Mouse (Mus musculus) right cerebral cortex, postnatal 25 days (tissue): ENCODE measurements around the gene Dnm2.
A peak's percentile ranks its signal among the peaks of the same experiment; 100 is the strongest.
"Not testable (repeated sequence)": the region's sequence is repeated elsewhere in the genome, so short reads cannot be mapped to it uniquely, and the experiment has no call there.

Experiments
- DNase-seq: peaks from one replicate; pipeline ENCODE4 v3.0.0; 2022

The Dnm2 gene

DNA sequence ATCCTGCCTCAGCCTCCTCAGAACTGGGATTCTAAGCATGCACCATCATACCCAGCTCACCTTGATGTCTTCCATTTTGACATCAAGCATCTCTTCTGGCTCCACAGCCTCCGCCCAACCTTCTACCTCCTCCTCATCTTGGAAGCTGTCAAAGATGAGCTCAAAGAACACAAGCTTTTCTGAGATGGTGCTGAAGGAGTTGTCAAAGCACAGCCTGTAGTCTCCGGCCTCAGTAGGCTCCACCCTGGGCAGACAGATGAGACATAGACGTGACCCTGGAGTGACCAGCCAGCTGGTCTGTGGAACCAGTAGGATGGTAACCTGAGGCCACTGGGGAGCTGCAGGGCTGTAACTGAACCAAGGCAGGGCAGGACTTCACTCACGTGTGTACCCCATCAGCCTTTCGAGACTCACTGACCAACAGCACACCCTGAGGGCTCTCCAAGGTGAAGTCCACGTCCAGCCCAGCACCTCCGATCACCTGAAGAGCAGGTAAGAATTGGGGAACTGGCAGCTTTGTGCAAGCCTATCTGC is 84.2 kb downstream of the Dnm2 start:
- no peak for DNase-seq

DNA sequence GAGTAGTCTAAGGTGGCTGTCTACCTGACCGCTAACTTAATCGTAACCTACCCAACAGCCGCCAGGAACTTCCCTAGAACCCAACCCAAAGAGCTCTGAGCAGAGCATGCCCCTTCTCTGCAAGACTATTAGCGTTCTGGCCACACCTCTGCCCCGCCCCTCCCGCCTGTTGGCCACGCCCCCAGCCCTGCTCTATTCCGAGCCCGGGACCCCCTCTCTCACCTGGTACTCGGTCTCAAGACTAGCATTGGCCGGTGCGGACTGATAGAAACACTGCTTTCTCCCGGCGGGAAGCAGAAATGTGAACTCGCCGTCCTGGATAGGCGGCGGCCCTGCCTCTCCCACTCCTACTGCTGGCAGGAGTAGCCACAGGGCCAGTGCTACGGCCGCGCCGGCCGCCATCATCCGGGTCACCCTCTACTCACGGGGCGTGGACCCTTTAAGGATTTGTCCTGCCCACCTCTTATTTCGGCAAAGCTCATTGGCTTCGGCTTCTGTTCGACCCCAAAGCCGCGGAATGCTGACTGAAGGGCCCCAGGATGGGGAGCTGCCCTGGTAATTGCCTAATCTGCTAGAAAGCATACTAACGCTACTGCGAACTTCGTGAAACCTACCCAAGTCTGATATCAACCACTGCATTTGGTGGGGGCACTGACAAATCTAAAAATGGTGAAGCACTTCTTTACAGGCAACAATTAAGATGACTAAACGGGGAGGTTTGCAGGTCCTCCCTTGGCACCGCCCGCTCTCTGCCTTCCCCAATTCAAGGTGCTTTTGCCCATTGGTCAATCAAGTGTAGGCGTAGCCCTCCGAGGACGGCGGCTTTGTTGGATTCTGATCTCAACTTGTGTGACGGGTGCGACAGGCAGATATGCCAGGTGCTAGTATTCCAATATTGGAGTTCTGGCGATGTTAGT is 85.3 kb downstream of the Dnm2 start, which contains the start of gene Tmed1:
TSS of gene Tmed1 (minus strand) at position 481 of the 917 bp plus-strand sequence.
- peak; percentile 94 for DNase-seq

GRCm38 (mm10) chr9:21510689-21511015 is 85.9 kb downstream of the Dnm2 start:
- DNase-seq, result no peak

DNA sequence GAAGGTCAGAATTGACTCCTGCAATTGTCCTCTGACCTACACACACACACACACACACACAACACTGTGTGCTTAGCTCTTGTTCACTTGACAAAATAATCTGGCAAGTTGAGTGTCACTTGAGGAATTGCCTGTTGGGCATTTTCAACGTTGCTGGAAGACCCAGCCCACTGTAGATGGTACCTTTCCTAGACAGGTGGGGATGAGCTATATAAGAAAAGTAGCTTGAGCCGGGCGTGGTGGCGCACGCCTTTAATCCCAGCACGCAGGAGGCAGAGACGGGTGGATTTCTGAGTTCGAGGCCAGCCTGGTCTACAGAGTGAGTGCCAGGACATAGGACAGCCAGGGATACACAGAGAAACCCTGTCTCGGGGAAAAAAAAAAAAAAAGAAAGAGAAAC is 86.3 kb downstream of the Dnm2 start:
- DNase-seq, result no peak

DNA sequence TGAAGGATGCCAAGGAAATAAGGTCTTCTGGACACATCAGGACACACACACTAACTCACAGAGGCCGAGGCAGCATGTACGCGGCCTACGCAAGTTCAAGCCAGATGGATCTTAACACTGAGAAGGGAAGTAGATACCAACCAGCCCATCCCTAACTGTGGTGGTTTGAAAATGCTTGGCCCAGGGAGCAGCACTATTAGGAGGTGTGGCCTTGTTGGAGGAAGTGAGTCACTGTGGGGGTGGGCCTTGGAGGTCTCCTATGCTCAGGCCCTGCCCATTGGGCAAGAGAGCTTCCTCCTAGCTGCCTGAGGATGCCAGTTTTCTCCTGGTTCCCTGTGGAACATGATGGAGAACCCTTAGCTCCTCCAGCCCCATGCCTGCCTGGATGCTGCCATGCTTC is 88.8 kb downstream of the Dnm2 start:
- DNase-seq, result no peak

DNA sequence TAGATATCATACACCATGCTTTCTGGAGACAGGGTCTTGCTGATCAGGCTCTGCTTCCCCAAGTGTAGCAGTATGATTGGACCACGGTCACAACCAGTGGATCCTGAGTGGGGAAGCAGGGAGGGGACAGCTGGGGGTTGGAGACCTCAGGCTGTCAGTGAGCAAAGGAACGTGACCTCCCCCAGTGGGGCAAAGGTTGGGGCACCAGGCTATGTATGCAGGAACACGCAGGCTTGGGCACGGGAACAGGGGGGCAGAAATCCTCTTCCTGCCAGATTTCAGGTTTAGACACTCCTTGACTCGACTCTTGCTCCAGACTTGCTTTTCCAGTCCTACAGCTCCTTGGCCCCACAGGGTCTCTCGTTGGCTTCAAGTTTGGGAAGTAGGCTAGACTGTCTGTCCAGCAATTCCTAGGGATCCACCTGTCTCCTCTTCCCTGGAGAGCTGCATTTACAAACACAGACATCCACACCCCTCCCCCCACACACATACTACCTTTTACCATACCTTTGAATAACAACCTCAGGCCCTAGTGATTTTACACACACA is 93.3 kb downstream of the Dnm2 start:
- DNase-seq, result no peak

GRCm38 (mm10) chr9:21518690-21519089 is 94.0 kb downstream of the Dnm2 start:
- not testable (repeated sequence) for DNase-seq

DNA sequence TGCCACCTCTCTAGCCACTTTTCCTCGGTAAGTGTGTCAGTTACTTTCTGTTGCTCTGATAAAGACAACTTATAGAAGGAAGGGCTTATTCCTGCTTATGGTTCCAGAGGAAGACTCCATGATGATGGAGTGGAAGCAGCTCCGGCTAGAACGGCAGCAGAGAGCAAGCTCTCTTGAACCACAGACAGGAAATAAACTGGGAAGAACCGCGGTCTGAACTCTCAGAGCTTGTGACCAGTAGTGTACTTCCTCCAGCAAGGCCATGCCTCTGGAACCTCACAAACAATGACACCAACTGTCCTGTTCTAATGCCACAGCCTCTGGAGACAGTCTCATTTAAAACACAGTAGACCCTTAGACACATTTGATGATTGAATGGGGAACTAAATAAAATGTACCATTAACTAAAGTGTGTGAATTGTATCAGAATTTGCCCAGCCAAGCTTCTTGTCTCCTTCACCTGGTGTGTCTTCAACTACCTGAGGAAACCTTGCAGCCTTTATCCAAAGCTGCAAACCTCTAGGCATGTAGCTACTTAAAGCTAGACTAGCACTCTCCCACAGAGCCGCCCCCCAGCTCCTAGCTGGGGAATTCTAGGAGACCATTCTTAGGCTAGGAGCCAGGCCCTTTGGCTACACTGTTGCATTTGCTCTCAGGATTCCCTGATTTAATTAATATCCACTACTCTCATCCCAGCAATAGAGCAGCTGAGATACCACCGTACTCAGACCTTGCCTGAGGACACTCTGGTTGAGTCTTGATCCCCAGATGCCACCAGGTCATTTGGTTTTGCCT is 100.6 kb downstream of the Dnm2 start:
- no peak for DNase-seq

GRCm38 (mm10) chr9:21525937-21526633 is 101.4 kb downstream of the Dnm2 start, which contains the start of gene AB124611:
Gene AB124611 (plus strand): TSS chr9:21526176.
- DNase-seq, result no peak

DNA sequence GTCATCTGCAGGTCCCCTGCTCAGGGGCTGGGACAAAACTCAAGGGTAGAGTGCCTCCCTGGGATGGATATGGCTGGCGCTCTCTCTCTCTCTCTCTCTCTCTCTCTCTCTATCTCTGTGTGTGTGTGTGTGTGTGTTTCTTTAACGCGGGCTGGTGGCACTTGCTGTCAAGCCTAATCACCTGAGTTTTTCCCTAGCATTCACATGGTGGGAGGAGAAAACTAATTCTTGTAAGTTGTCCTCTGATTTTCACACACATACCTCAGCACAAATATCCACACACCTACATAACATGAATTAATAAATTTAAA is 101.9 kb downstream of the Dnm2 start:
- no peak for DNase-seq

DNA sequence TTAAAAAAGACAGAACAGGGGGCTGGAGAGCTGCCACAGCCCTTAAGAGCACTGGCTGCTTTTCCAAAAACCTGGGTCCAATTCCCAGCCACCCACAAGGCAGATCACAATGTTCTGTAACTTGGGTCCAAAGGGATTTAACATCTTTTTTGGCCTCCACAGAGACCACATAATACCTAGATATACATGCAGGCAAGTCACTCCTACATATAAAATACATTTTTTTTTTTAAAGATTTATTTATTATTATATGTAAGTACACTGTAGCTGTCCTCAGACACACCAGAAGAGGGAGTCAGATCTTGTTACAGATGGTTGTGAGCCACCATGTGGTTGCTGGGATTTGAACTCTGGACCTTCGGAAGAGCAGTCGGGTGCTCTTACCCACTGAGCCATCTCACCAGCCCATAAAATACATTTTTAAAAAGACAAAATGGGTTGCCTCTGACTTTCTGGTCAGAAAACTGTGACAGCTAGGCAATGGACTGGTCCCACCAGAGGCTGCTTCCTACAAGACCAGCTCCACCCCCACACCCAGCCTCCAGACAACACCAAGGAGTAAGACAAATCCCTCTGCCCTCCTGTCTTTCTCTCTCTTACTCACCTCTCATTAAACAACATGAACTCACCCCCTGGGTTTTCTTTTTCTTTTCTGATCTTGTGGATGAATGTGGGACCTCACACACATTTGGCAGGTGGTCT is 102.5 kb downstream of the Dnm2 start:
- DNase-seq, result no peak

GRCm38 (mm10) chr9:21527917-21528324 is 103.2 kb downstream of the Dnm2 start:
- no peak for DNase-seq

DNA sequence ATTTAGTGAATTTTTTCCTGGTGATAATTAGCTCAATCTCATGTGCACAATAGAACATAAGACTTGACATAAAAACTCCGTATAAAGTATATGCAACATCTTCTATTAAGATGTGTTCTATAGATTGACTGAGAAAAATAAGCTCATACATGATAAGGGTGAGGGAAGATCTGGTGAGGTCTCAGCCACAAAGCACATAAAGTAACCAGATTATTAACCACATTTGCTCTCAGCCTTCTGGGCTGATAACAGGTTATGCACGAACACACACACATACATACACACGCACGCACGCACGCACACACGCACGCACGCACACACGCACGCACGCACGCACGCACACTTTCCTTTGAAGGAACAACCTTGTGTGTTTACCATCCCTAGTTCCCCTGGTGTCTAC is 111.8 kb downstream of the Dnm2 start:
- no peak for DNase-seq

DNA sequence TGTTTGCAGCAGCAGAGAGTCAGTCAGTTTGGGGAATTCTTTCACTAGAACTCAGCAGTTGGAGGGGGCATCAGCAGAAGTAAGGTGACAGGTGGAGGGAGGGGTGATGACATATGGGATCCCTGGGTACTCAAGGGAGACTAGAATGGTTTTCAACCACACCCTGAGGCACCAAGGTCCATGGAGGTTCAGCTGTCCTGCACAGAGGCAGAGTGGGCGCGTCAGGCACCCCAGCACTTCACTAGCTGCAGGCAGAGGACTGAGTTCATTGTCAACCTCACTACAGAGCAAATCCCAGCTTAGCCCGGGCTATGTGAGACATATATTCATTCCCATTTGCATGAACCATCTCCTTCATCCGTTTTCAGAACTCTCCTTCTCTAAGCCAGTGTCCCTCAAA is 112.3 kb downstream of the Dnm2 start:
- DNase-seq, result no peak

DNA sequence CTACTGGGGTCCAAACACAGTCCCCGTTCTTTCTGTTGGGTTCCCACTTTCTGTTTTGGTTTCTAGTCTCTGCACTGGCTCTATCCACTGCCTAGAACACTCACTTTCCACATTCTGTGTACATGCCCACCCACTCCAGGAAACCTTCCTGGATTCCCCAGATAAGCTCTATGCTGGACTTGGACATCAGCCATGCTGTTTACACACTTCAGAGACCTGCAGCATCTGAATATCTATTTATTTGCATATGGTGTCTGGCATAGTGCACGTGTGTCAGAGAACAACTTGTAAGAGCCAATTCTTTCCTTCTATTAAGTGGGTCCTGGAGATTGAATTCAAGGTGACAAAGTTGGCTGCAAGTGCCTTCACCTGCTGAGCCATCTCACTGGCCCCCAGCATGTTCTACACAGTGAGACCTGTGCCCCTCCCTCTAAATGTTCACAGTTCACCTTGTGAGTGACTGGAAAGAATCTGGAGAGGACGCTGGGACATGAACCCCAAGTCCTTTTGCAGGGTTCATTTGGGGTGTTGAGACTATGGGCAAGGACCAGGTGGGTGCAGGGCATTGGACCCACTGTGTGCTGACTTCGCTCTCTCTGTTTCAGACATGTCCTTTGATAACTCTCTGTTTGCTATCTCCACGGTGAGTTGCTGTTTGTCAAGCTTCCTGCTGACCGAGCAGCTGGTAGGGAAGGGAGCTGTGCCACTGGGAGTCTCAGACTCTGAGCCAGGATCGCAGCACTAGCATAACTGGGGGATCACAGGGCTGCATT is 115.5 kb downstream of the Dnm2 start:
- DNase-seq, result no peak

- DNase-seq, result not testable (repeated sequence)
These were observed 117.3 kb downstream of the Dnm2 start for GRCm38 (mm10) chr9:21542001-21542400.

GRCm38 (mm10) chr9:21545351-21545915 is 120.7 kb downstream of the Dnm2 start:
- peak; percentile 12 for DNase-seq

DNA sequence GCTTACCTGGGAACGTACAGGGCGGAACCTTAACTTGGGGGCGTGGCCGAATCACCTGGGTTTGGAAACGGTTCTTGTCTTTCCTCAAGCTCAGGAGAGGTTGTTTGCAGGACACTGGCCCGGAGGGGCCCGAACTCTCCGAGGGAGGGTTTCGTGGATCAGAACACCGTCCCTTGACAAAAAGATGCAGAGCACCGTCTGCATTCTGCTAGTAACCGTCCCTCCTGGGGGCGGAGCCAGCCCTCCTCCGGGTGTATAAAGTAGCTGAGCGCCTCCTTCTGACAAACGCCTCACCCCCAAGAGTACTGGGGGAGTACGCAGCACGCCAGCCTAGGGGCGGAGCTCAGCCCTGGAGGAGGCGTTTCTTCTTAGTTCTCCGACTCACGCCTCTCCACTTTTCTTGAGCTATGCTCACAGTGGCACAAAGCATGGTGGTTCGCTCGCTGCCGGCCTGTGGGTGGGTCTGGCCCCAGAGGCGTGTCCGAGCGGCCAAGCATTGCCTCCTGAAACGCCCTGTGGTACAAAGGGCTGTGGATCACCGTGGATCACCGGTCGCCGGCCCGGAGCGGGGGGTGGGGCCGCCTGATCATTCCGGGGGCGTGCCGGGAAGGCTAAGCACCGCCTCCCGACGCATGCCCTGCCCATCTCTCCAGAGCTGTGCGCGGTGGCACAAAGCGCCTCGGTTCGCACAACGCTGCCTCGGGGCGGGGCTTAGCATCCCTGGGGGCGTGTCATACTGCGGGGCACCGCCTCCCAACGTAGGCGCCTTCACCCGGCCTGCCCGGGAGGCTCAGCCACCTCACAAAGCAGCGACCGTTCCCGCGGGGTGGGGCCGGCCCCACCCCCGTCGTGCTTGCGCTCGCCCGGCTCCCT is 121.4 kb downstream of the Dnm2 start:
- DNase-seq, result peak; percentile 100

DNA sequence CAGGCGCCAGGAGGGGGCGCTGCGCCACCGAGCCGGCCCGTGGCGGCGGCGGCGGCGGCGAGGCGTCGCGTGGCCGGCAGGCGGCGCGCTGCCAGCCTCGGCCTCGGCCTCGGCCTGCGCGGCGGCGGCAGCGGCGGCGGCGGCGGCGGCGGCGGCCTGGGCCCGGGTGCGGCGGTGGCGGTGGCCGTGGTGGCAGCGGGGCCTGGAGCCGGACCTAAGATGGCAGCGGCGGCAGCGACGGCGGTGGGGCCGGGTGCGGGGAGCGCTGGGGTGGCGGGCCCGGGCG is 122.0 kb downstream of the Dnm2 start, which contains the start of gene Carm1:
TSS of gene Carm1 (plus strand) at position 106 of the 286 bp plus-strand sequence.
- no peak for DNase-seq
